Mouse (Mus musculus) kidney, adult 2 months (tissue): ENCODE measurements around the gene Dkc1.

Experiments
- CTCF ChIP-seq: fragments of 200-500 bp; conservative IDR thresholded peaks from 2 replicates; pipeline ENCODE4 v1.5.1; 2011; ENCODE audit warnings: low read depth, mild to moderate bottlenecking, control low read depth, low read length, moderate library complexity, mixed read lengths; ENCODE audit not compliant: insufficient read depth, insufficient read length
- POLR2A ChIP-seq: fragments of 200-500 bp; IDR thresholded peaks from one replicate; pipeline ENCODE4 v1.6.1; 2011; ENCODE audit warnings: low read depth, low read length, control low read depth

DNA sequence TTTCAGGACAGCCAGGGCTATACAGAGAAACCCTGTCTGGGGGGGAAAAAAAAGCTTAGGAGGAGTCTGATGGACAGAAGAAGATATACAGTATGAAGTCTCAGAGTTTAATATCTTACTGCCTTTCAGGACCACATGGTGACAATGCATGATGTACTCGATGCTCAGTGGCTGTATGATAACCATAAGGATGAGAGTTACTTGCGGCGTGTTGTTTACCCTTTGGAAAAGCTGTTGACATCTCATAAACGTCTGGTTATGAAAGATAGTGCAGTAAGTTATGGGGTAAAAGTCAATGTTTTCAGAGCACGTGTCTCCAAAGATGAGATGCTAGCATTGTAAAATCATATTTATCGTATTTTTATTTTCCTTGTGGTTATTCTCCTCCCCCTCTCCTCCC, 6.6 kb downstream of the Dkc1 start:
- no peak for TF ChIP-seq CTCF
- no peak for TF ChIP-seq POLR2A
